Mouse (Mus musculus) heart, adult 8-10 months (tissue): ENCODE results near the gene Ing1. TPM values are rescaled to one million over a fixed set of nuclear protein-coding genes. Genes with fewer than 3 reads are reported as not detected.
A peak's percentile ranks its signal among the peaks of the same experiment; 100 is the strongest.

ENCODE experiments used
- DNase-seq: peaks from one replicate; pipeline ENCODE4 v3.0.0; 2022; ENCODE audit warnings: low spot score
- total RNA-seq, 4 experiments: library from RNA; stranded (reverse); gene quantifications; 2 replicates each; pipeline ENCODE4 v1.2.4; 2022

The Ing1 gene
- total RNA-seq = 10 to 100 TPM; 15.9 to 24.4 (median 19.9) TPM

- peak; percentile 92 for DNase-seq
Measured at GRCm38 (mm10) chr8:11554799-11555719, at the start of gene Ing1. Gene Ing1 (plus strand): TSS chr8:11555571.

- no peak for DNase-seq
Measured at GRCm38 (mm10) chr8:11506074-11506473, 49.3 kb upstream of the Ing1 start.

GRCm38 (mm10) chr8:11506802-11507201 is 48.6 kb upstream of the Ing1 start:
- peak; percentile 33 for DNase-seq

GRCm38 (mm10) chr8:11508880-11509279 is 46.5 kb upstream of the Ing1 start:
- DNase-seq = no peak

- DNase-seq = no peak
Measured at GRCm38 (mm10) chr8:11510971-11511370, 44.4 kb upstream of the Ing1 start.

GRCm38 (mm10) chr8:11512711-11513110 is 42.7 kb upstream of the Ing1 start:
- no peak for DNase-seq

GRCm38 (mm10) chr8:11513247-11513646 is 42.1 kb upstream of the Ing1 start:
- no peak for DNase-seq

- no peak for DNase-seq
Measured at GRCm38 (mm10) chr8:11516292-11516691, 39.1 kb upstream of the Ing1 start.

- DNase-seq = no peak
Measured at GRCm38 (mm10) chr8:11517366-11518055, 37.9 kb upstream of the Ing1 start.

- DNase-seq = no peak
Measured at GRCm38 (mm10) chr8:11518056-11518396, 37.3 kb upstream of the Ing1 start.

- no peak for DNase-seq
Measured at GRCm38 (mm10) chr8:11518676-11519075, 36.7 kb upstream of the Ing1 start.

- DNase-seq = no peak
Measured at GRCm38 (mm10) chr8:11523331-11523730, 32.0 kb upstream of the Ing1 start.

- DNase-seq = no peak
Measured at GRCm38 (mm10) chr8:11530155-11530770, 25.1 kb upstream of the Ing1 start.

- DNase-seq = no peak
Measured at GRCm38 (mm10) chr8:11530849-11531248, 24.5 kb upstream of the Ing1 start.

GRCm38 (mm10) chr8:11534494-11534893 is 20.9 kb upstream of the Ing1 start:
- DNase-seq = no peak

- no peak for DNase-seq
Measured at GRCm38 (mm10) chr8:11539049-11539448, 16.3 kb upstream of the Ing1 start.

GRCm38 (mm10) chr8:11540182-11540581 is 15.2 kb upstream of the Ing1 start:
- no peak for DNase-seq

- DNase-seq = no peak
Measured at GRCm38 (mm10) chr8:11542031-11542430, 13.3 kb upstream of the Ing1 start.

- no peak for DNase-seq
Measured at GRCm38 (mm10) chr8:11542866-11543265, 12.5 kb upstream of the Ing1 start.

- peak; percentile 39 for DNase-seq
Measured at GRCm38 (mm10) chr8:11544386-11544785, 11.0 kb upstream of the Ing1 start.

- DNase-seq = no peak
Measured at GRCm38 (mm10) chr8:11547063-11547462, 8.3 kb upstream of the Ing1 start.

- peak; percentile 32 for DNase-seq
Measured at GRCm38 (mm10) chr8:11549706-11550105, 5.7 kb upstream of the Ing1 start.
